Mouse (Mus musculus) bone marrow macrophage, adult 2 months (primary cell): ENCODE results near the gene Gm49337.

ENCODE experiments used
- CTCF ChIP-seq: IDR thresholded peaks from 2 replicates; pipeline ENCODE4 v1.5.1; 2012; ENCODE audit warnings: low read depth, mild to moderate bottlenecking, low read length, moderate library complexity
- POLR2A ChIP-seq: IDR thresholded peaks from 2 replicates; pipeline ENCODE4 v1.6.1; 2012; ENCODE audit warnings: mild to moderate bottlenecking, low read depth, low read length, borderline replicate concordance

GRCm38 (mm10) chr4:116177140-116177539 is 4.0 kb downstream of the Gm49337 start:
- no peak for TF ChIP-seq POLR2A
- TF ChIP-seq CTCF = no peak
